Comparison of ENCODE assay signal across 8 mouse cellular contexts in genomic region chr6:91085114-91085892, GRCm38 (mm10). TPM values are rescaled to one million over a fixed set of nuclear protein-coding genes. Genes with fewer than 3 reads are reported as not detected.
DNase-seq lines count a peak whose midpoint lies in the region; ATAC-seq and TF ChIP-seq lines count a peak whose summit lies in the region.

No protein-coding gene starts in this region.

- H3K27me3 ChIP-seq in hindbrain, postnatal 0 days (ENCODE audit: insufficient read depth, low read length): no peaks in the 10 kb centered on the region
- no peaks in the 10 kb centered on the region for H3K27me3 ChIP-seq in hindbrain, embryonic 16.5 days (replicated peaks; ENCODE audit: control insufficient read depth, insufficient read depth, low read length)
- H3K27me3 ChIP-seq in midbrain, embryonic 14.5 days (ENCODE audit: control insufficient read depth, insufficient read depth, low read length): no peaks in the 10 kb centered on the region

- no peaks in the 10 kb centered on the region for H3K9me3 ChIP-seq in hindbrain, postnatal 0 days (ENCODE audit: low read length)
- H3K9me3 ChIP-seq in hindbrain, embryonic 16.5 days (ENCODE audit: control insufficient read depth, low read length): no peaks in the 10 kb centered on the region
- H3K9me3 ChIP-seq in midbrain, embryonic 14.5 days (ENCODE audit: control insufficient read depth, low read length): no peaks in the 10 kb centered on the region

- H3K9ac ChIP-seq in hindbrain, postnatal 0 days (replicated peaks; ENCODE audit: low read length): no peak overlapping the region
- no peak overlapping the region for H3K9ac ChIP-seq in hindbrain, embryonic 16.5 days (ENCODE audit: low read depth, low read length)
- no peak overlapping the region for H3K9ac ChIP-seq in midbrain, embryonic 14.5 days (replicated peaks; ENCODE audit: low read length)

- DNase-seq in hindbrain, postnatal 0 days (ENCODE audit: low spot score): no peak
- no peak for DNase-seq in right cerebral cortex, postnatal 10 days (ENCODE audit: low spot score in 2 of 2)
- no peak for DNase-seq in midbrain, embryonic 14.5 days
- no peak for DNase-seq in gastrocnemius, postnatal 36 days

- H3K4me1 ChIP-seq in hindbrain, postnatal 0 days (ENCODE audit: insufficient read depth, low read length): no peaks in the 10 kb centered on the region
- no peaks in the 10 kb centered on the region for H3K4me1 ChIP-seq in hindbrain, embryonic 16.5 days (ENCODE audit: control insufficient read depth, insufficient read depth, low read depth, low read length)
- H3K4me1 ChIP-seq in midbrain, embryonic 14.5 days (ENCODE audit: control insufficient read depth, insufficient read depth, low read length): no peaks in the 10 kb centered on the region

- H3K27ac ChIP-seq in hindbrain, postnatal 0 days: no peak overlapping the region
- no peak overlapping the region for H3K27ac ChIP-seq in hindbrain, embryonic 16.5 days (ENCODE audit: low read depth, low read length)
- H3K27ac ChIP-seq in midbrain, embryonic 14.5 days (replicated peaks; ENCODE audit: low read depth, low read length): no peak overlapping the region

- H3K36me3 ChIP-seq in hindbrain, postnatal 0 days (ENCODE audit: insufficient read depth, low read length): peaks cover 21% of the 10 kb centered on the region; the same call in 1 of the 2 replicates
- H3K36me3 ChIP-seq in hindbrain, embryonic 16.5 days (ENCODE audit: control insufficient read depth, insufficient read depth, low read length): peaks cover 23% of the 10 kb centered on the region
- peaks cover 56% of the 10 kb centered on the region for H3K36me3 ChIP-seq in midbrain, embryonic 14.5 days (ENCODE audit: control insufficient read depth, insufficient read depth, low read length)

- H3K4me2 ChIP-seq in hindbrain, postnatal 0 days (ENCODE audit: low read depth, low read length): no peak overlapping the region
- H3K4me2 ChIP-seq in hindbrain, embryonic 16.5 days (ENCODE audit: low read length): no peak overlapping the region
- no peak overlapping the region for H3K4me2 ChIP-seq in midbrain, embryonic 14.5 days (ENCODE audit: low read length)

- H3K4me3 ChIP-seq in hindbrain, postnatal 0 days (ENCODE audit: low read length): no peak overlapping the region
- no peak overlapping the region for H3K4me3 ChIP-seq in hindbrain, embryonic 16.5 days (ENCODE audit: low read length)
- H3K4me3 ChIP-seq in midbrain, embryonic 14.5 days (replicated peaks; ENCODE audit: low read depth, low read length): no peak overlapping the region

- WGBS in hindbrain, postnatal 0 days: 82% methylated on average over 5 of the region's 5 CpGs
- 75% methylated on average over 5 of the region's 5 CpGs for WGBS in hindbrain, embryonic 16.5 days
- WGBS in midbrain, embryonic 14.5 days: 82% methylated on average over 5 of the region's 5 CpGs

- intact Hi-C loops in gastrocnemius, postnatal 36 days (cut with DNase I): no loop called here

- TF ChIP-seq CTCF in hindbrain, postnatal 0 days (IDR thresholded peaks at IDR 0.05; ENCODE audit: low read depth): peak; percentile 43; the same call in 1 of the 2 replicates

- no peak for ATAC-seq in hindbrain, postnatal 0 days
- no peak for ATAC-seq in hindbrain, embryonic 16.5 days
- peak; percentile 45 for ATAC-seq in CD4-positive, CD25-positive, alpha-beta regulatory T cell, adult 4 months
- peak; percentile 61 for ATAC-seq in common myeloid progenitor, adult 5-6 weeks (replicated peaks; ENCODE audit: low read depth, poor library complexity, severe bottlenecking)
- peak; percentile 97 for ATAC-seq in megakaryocyte progenitor cell, adult 5-6 weeks (replicated peaks; ENCODE audit: poor library complexity)
- ATAC-seq in midbrain, embryonic 14.5 days (ENCODE audit: low FRiP score, low TSS enrichment): no peak

RNA-seq across cellular contexts. Expression of gene Nup210, which starts 31.3 kb away (rescaled TPM):
- total RNA-seq in hindbrain, postnatal 0 days (2014; rRNA removed): 63.0 and 76.0 TPM in 2 replicates
- polyA plus RNA-seq in hindbrain, postnatal 0 days (2015; fragmentation: Nextera tagmentation; extraction: Ambion mirVana): 14.7 and 15.6 TPM in 2 replicates
- 15.0 and 21.2 TPM in 2 replicates for polyA plus RNA-seq in hindbrain, embryonic 16.5 days (2015; fragmentation: Nextera tagmentation; extraction: Ambion mirVana)
- 100 to 1,000 TPM in 1 of 2 experiments, 10 to 100 TPM in 1; 86.2 to 109 TPM for polyA plus RNA-seq in CD4-positive, CD25-positive, alpha-beta regulatory T cell, adult 4 months (2017; shearing (Covaris generic))
- 133 and 208 TPM in 2 replicates for total RNA-seq in common myeloid progenitor, adult 5-6 weeks (2017)
- 157 and 167 TPM in 2 replicates for total RNA-seq in megakaryocyte progenitor cell, adult 5-6 weeks (2015)
- 173 and 176 TPM in 2 replicates for total RNA-seq in megakaryocyte progenitor cell, adult 5-6 weeks (2017)
- 17.1 and 28.0 TPM in 2 replicates for polyA plus RNA-seq in midbrain, embryonic 14.5 days (2014; fragmentation: Nextera tagmentation; extraction: Ambion mirVana)
- total RNA-seq in gastrocnemius, postnatal 36 days (2021): 10 to 100 TPM; 21.1 to 26.3 TPM

Comparison
In these comparisons a context has a peak if more than half of its experiments do, and no peak if none do; other contexts are left out.
1. ATAC-seq: peak in CD4-positive, CD25-positive, alpha-beta regulatory T cell, adult 4 months (single experiment), common myeloid progenitor, adult 5-6 weeks (single experiment) and megakaryocyte progenitor cell, adult 5-6 weeks (single experiment); none in hindbrain, postnatal 0 days (single experiment), hindbrain, embryonic 16.5 days (single experiment) and midbrain, embryonic 14.5 days (single experiment).